19 mouse cellular contexts compared by ENCODE assay signal in genomic region chr7:127088083-127088482, GRCm38 (mm10). TPM values are rescaled to one million over a fixed set of nuclear protein-coding genes. Genes with fewer than 3 reads are reported as not detected.
"Had no signal": no experiment of that assay in that cellular context is flagged by ENCODE, and none has a peak within 500 bp of the region (broad histone marks: within the 10 kb centered on the region; RNA-seq: fewer than 3 reads in every experiment).

No protein-coding gene starts in this region.

- H3K9ac ChIP-seq: intestine, embryonic 15.5 days; limb, embryonic 15.5 days; stomach, embryonic 15.5 days had no signal

- H3K27me3 ChIP-seq: intestine, embryonic 15.5 days; kidney, embryonic 15.5 days; limb, embryonic 15.5 days; neural tube, embryonic 15.5 days; stomach, embryonic 15.5 days had no signal

- DNase-seq: kidney, adult 18-20 months; kidney, postnatal 25 days; lung, embryonic 14.5 days; lung, postnatal 10 days; lung, postnatal 4 days; midbrain, embryonic 14.5 days; right cerebral cortex, adult 18-20 months had no signal

- H3K27ac ChIP-seq: intestine, embryonic 15.5 days; kidney, embryonic 15.5 days; left cerebral cortex, adult 2 months; limb, embryonic 15.5 days; neural tube, embryonic 15.5 days had no signal

- ATAC-seq: intestine, embryonic 15.5 days had no signal

- H3K4me3 ChIP-seq: intestine, embryonic 15.5 days; kidney, embryonic 15.5 days; left cerebral cortex, adult 2 months; limb, embryonic 15.5 days; myocyte had no signal

- H3K4me1 ChIP-seq: stomach, embryonic 15.5 days had no signal

- H3K36me3 ChIP-seq: intestine, embryonic 15.5 days; kidney, embryonic 15.5 days; limb, embryonic 15.5 days; midbrain, embryonic 10.5 days; neural tube, embryonic 15.5 days; stomach, embryonic 15.5 days had no signal

- H3K9me3 ChIP-seq: intestine, embryonic 15.5 days; kidney, embryonic 15.5 days; limb, embryonic 15.5 days; midbrain, embryonic 10.5 days; neural tube, embryonic 15.5 days; stomach, embryonic 15.5 days had no signal

RNA-seq across cellular contexts. Expression of gene Zg16, which starts 1.0 kb away (rescaled TPM):
- total RNA-seq: layer of hippocampus, postnatal 25 days; left cerebral cortex, adult 2 months; left cerebral cortex, postnatal 25 days had no signal
- polyA plus RNA-seq: kidney, embryonic 15.5 days; limb, embryonic 11.5 days; limb, embryonic 15.5 days; lung, embryonic 14.5 days; midbrain, embryonic 10.5 days; midbrain, embryonic 14.5 days; myocyte; neural tube, embryonic 11.5 days; neural tube, embryonic 15.5 days had no signal

RNA-seq across cellular contexts. Expression of gene Spn, which starts 49.5 kb away (rescaled TPM):
- polyA plus RNA-seq: lung, embryonic 14.5 days; midbrain, embryonic 14.5 days had no signal
